Mouse (Mus musculus) embryonic facial prominence, embryonic 12.5 days (tissue): ENCODE results near the gene Fyb2. TPM values are rescaled to one million over a fixed set of nuclear protein-coding genes. Genes with fewer than 3 reads are reported as not detected.
"Not testable (repeated sequence)": the region's sequence is repeated elsewhere in the genome, so short reads cannot be mapped to it uniquely, and the experiment has no call there.

Source experiments
- ATAC-seq: fragments of 200-750 bp; cut with Nextera tagmentation; 2 replicates; pipeline ENCODE4 v1.8.0; 2017; ENCODE audit not compliant: insufficient number of reproducible peaks, insufficient read depth, low FRiP score, low TSS enrichment
- H3K27ac ChIP-seq: fragments of 300-500 bp; sonication (generic); 2 replicates; pipeline ENCODE4 v1.5.1; 2016; ENCODE audit warnings: mild to moderate bottlenecking
- H3K27me3 ChIP-seq: fragments of 300-500 bp; sonication (generic); 2 replicates; pipeline ENCODE4 v1.6.1; 2016; ENCODE audit warnings: mild to moderate bottlenecking, moderate library complexity
- H3K36me3 ChIP-seq: fragments of 300-500 bp; sonication (generic); 2 replicates; pipeline ENCODE4 v1.6.1; 2016; ENCODE audit warnings: mild to moderate bottlenecking
- H3K4me1 ChIP-seq: fragments of 300-500 bp; sonication (generic); 2 replicates; pipeline ENCODE4 v1.6.1; 2016
- H3K4me2 ChIP-seq: fragments of 300-500 bp; sonication (generic); replicated peaks from 2 replicates; pipeline ENCODE4 v1.6.1; 2016; ENCODE audit warnings: mild to moderate bottlenecking, moderate library complexity
- H3K4me3 ChIP-seq: fragments of 300-500 bp; sonication (generic); 2 replicates; pipeline ENCODE4 v1.5.1; 2016; ENCODE audit warnings: mild to moderate bottlenecking
- H3K9ac ChIP-seq: fragments of 300-500 bp; sonication (generic); 2 replicates; pipeline ENCODE4 v1.6.1; 2016; ENCODE audit warnings: mild to moderate bottlenecking, moderate library complexity
- H3K9me3 ChIP-seq: fragments of 300-500 bp; sonication (generic); 2 replicates; pipeline ENCODE4 v1.6.1; 2016; ENCODE audit warnings: mild to moderate bottlenecking, moderate library complexity
- WGBS: fragments of 180-500 bp; shearing (Covaris S2); methylation state at CpG from one replicate; pipeline ENCODE4 v1.1.7; 2016; 5-methylcytosine and 5-hydroxymethylcytosine counted together
- polyA plus RNA-seq: library from polyadenylated mRNA; unstranded; fragments of >200 nt; fragmentation: Nextera tagmentation; extraction: Ambion mirVana; gene quantifications from 2 replicates; pipeline ENCODE4 v1.2.1, GENCODE M21; 2016

Gene Fyb2
- polyA plus RNA-seq, 1 experiment from 2014 or later: 0.24 TPM

DNA sequence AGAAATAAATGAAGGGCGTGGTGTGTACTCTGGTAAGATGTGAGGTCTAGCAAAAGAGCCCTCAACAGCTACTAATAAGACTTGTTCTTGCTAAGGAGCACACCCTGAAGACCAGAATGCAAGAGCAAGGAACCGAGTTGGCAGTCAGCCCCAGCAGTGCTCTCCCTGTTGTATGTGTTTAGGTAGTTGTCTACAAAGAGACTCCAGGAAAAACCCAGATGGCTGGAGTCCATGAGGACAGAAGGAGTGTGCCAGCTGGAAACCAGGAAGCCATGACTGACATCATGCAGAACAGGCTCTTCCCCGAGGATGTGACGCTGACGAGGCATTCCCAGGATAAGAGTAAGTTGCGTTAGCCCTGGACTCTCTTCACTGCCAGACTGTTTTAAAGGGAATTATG, 76.8 kb downstream of the Fyb2 start:
- no peak for ATAC-seq

DNA sequence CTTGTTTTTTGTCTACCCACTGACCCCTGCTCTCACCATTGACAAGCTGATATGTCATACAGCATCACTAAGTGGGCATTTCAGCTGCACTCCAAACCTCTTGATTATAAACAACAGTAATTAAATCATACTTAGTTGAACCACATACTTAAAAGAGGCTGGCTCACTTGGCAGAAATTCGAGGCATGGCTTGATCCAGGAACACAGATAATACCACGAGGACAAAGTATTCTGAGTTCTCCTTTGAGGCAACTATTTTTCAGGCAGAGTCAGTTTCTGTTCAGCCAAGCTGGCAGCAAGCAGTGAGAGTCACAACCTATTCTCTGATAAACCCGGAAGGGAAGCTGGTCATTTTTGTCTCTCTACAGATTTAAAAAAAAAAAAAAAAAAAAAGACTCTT, 77.4 kb downstream of the Fyb2 start:
- 71% methylated on average over 3 of the region's 3 CpGs for WGBS
- no peak overlapping the region for H3K27ac ChIP-seq
- H3K4me3 ChIP-seq: no peak overlapping the region
- no peak overlapping the region for H3K9ac ChIP-seq
- no peak for ATAC-seq
- no peak overlapping the region for H3K4me2 ChIP-seq
- no peaks in the 10 kb centered on the region for H3K36me3 ChIP-seq
- H3K9me3 ChIP-seq: no peaks in the 10 kb centered on the region
- H3K4me1 ChIP-seq: no peaks in the 10 kb centered on the region
- no peaks in the 10 kb centered on the region for H3K27me3 ChIP-seq

More for the DNA sequence above, 76.8 kb downstream of the Fyb2 start:
- H3K9ac ChIP-seq: no peak overlapping the region
- H3K27ac ChIP-seq: no peak overlapping the region
- no peak overlapping the region for H3K4me2 ChIP-seq
- 86% methylated on average over 6 of the region's 6 CpGs for WGBS
- no peaks in the 10 kb centered on the region for H3K4me1 ChIP-seq
- H3K27me3 ChIP-seq: no peaks in the 10 kb centered on the region
- no peak overlapping the region for H3K4me3 ChIP-seq
- H3K36me3 ChIP-seq: no peaks in the 10 kb centered on the region
- no peaks in the 10 kb centered on the region for H3K9me3 ChIP-seq

DNA sequence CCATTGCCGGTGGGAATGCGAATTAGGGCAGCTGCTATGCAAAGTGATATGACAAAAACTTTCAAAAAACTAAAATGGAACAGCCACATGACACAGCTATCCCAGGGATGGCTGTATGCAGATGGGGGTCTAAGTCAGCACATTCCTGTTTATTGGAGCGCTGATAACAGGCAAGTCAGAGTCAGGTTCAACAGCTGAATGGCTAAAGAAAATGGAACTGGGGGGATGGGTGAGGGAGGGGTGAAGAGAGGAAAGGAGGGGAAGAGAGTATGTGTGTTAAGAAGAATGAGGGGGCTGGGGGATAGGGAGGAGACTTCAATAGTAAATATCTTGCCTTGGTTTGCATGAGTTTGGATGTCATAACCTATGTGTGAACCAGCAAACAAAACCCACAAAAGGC, 79.0 kb downstream of the Fyb2 start:
- Histone ChIP-seq H3K9ac (no peak overlapping the region), H3K36me3 (no peaks in the 10 kb centered on the region), H3K9me3 (no peaks in the 10 kb centered on the region), H3K27ac (no peak overlapping the region), H3K27me3 (no peaks in the 10 kb centered on the region), H3K4me2 (no peak overlapping the region), H3K4me1 (no peaks in the 10 kb centered on the region), H3K4me3 (no peak overlapping the region)
- 84% methylated on average over 3 of the region's 3 CpGs for WGBS
- ATAC-seq: no peak

DNA sequence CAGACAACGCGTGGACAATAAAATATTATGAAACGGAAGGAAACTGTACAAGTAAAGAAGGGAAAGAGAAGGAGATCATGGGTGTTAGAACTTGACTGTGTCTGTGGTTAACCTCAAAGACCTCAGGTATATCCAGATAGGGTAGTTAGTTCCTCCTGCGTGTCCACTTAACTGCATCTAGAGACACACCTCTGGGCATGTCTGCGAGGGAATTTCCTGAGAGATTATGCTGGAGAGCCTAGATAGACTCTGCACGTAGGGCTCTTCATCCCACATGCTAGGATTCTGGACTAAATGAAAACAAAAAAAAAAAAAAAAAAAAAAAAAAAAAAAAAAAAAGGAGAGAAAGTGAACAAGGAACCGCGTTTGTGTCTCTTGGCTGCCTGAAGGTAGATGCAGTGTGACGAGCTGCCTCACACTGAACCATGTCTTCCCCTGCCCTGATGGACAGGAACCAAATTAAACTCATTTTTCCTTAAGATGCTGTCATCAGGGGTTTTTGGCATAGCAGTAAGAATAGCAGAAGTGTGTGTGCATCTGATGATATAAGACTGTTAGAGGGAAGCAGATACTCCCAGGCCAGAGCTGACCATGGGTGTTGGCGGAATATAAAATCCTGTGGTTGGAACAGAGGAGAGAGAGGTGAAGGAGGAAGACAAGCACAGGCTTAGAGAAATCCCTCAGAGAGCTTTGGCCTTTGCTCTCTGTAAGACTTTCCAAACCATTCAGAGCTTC, 80.1 kb downstream of the Fyb2 start:
- H3K27me3 ChIP-seq: no peaks in the 10 kb centered on the region
- no peaks in the 10 kb centered on the region for H3K36me3 ChIP-seq
- ATAC-seq: no peak
- H3K9me3 ChIP-seq: no peaks in the 10 kb centered on the region
- no peak overlapping the region for H3K27ac ChIP-seq
- no peaks in the 10 kb centered on the region for H3K4me1 ChIP-seq
- H3K9ac ChIP-seq: no peak overlapping the region
- H3K4me2 ChIP-seq: no peak overlapping the region
- no peak overlapping the region for H3K4me3 ChIP-seq
- WGBS: 82% methylated on average over 10 of the region's 10 CpGs

DNA sequence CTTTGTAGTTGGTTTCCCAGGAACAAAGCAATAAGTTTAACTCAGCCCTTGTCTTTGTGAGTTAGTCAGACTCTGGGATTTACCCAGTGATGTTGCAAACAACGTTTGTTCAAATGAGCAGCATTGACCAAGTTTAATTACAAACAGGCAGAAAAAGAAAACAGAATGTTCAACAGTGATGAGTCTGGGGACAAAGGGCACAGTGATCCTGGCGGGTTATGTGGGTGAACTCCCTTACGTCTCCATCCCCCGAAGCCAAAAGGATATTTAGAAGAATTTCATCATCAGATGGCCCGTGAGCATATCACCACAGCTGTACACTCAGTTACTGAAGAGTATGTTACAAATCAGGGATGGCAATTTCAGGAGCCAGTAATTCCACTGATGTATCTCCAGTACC, 86.4 kb downstream of the Fyb2 start:
- Histone ChIP-seq H3K4me2 (no peak overlapping the region), H3K36me3 (no peaks in the 10 kb centered on the region), H3K9me3 (no peaks in the 10 kb centered on the region), H3K27ac (no peak overlapping the region), H3K4me1 (no peaks in the 10 kb centered on the region), H3K4me3 (no peak overlapping the region), H3K9ac (no peak overlapping the region), H3K27me3 (no peaks in the 10 kb centered on the region)
- ATAC-seq: no peak
- 35% methylated on average over 5 of the region's 5 CpGs for WGBS

DNA sequence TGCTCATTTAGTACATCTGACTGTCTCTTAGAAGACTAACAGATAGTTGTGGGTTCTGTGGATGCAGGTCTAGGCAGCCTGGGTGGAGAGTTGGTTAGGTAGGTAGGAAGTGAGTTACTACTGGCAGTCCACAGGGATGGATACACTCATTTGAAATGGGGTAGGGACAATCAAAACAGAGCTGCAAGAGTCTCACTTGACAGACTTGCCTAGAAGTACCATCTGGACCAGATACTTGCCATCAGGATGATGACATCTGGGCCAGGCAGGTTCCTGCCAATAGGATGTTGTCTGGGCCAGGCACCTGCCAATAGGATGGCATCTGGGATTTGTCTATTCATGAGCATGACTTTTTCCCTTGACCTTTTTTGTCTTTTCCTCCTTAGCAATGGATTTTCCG, 88.5 kb downstream of the Fyb2 start:
- 78% methylated on average over 1 of the region's 1 CpGs for WGBS
- H3K4me3 ChIP-seq: no peak overlapping the region
- no peak overlapping the region for H3K27ac ChIP-seq
- H3K27me3 ChIP-seq: no peaks in the 10 kb centered on the region
- H3K36me3 ChIP-seq: no peaks in the 10 kb centered on the region
- no peak for ATAC-seq
- H3K9ac ChIP-seq: no peak overlapping the region
- H3K9me3 ChIP-seq: no peaks in the 10 kb centered on the region
- no peaks in the 10 kb centered on the region for H3K4me1 ChIP-seq
- H3K4me2 ChIP-seq: no peak overlapping the region

DNA sequence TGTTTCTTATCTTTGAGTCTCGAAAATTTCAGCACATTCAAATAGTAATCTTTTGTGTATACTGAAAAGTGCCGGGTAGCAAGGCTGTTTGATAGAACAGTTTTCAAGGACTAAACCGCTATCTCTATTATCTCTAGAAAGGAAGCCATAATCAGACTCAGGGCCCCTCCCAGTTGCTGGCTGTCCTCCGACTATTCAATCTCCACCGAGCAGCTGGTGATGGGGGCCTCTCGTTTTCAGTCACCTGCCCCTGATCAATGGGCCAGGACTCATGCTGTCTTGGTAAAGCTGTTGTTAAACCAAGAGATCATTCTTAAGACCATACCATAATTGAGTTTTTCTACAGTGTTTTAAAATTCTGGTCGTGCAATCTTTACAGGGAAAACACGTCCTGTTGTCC, 90.9 kb downstream of the Fyb2 start:
- peaks cover 7% of the 10 kb centered on the region; the same call in 1 of the 2 replicates for H3K9me3 ChIP-seq
- H3K4me2 ChIP-seq: no peak overlapping the region
- H3K4me1 ChIP-seq: no peaks in the 10 kb centered on the region
- no peaks in the 10 kb centered on the region for H3K36me3 ChIP-seq
- H3K27ac ChIP-seq: no peak overlapping the region
- H3K9ac ChIP-seq: no peak overlapping the region
- WGBS: 80% methylated on average over 8 of the region's 8 CpGs
- H3K4me3 ChIP-seq: no peak overlapping the region
- H3K27me3 ChIP-seq: no peaks in the 10 kb centered on the region
- no peak for ATAC-seq

DNA sequence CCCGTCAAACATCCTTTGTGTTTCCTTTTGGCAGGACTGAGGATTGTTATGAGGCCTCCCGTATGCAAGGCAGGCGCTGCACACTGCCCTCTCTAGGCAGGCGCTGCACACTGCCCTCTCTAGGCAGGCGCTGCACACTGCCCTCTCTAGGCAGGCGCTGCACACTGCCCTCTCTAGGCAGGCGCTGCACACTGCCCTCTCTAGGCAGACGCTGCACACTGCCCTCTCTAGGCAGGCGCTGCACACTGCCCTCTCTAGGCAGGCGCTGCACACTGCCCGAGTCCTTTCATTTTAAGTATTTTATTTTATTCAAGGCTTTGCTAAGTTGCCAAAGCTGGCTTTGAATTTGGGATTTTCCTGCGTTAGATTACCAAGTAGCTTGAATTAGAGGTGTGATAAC, 91.4 kb downstream of the Fyb2 start:
- H3K4me3 ChIP-seq, H3K27ac ChIP-seq, ATAC-seq, H3K27me3 ChIP-seq, H3K4me2 ChIP-seq, H3K9me3 ChIP-seq, H3K4me1 ChIP-seq, H3K36me3 ChIP-seq, H3K9ac ChIP-seq: not testable (repeated sequence)
- 87% methylated on average over 12 of the region's 12 CpGs for WGBS

DNA sequence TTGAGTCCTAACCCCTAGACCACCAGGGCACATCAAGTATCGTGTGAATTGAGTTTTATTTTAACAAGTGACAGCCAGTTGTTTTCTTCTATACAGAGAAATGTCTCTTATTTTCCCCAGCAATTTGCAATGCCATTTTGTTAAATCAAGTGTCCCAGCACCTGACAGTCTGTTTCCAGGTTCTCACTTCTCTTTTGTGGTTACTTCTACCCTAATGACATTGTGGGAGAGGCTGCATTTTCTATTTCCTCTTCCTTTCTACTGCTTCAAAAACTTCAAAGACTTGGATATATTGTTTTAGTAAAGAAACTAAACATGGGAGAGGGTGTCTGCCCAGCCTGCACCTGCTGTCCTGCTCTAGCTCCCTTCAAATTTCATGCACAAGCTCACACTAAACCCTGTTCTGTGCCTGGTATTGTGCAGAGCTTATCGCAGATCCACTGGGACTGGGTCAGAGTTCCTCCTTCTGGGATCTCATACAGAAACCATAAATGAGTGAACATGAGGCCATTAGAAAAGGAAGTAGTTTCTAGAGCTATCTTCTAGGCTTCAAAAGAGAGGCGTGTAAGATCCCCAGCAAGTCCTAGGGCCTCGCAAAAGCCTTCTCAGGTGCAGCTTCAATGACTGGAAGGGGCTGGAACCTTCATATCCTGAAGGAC, 94.2 kb downstream of the Fyb2 start:
- WGBS: 88% methylated on average over 4 of the region's 4 CpGs
- H3K4me3 ChIP-seq: no peak overlapping the region
- H3K9ac ChIP-seq: no peak overlapping the region
- no peak overlapping the region for H3K27ac ChIP-seq
- ATAC-seq: no peak
- peaks cover 7% of the 10 kb centered on the region; the same call in 1 of the 2 replicates for H3K9me3 ChIP-seq
- H3K4me1 ChIP-seq: no peaks in the 10 kb centered on the region
- H3K27me3 ChIP-seq: no peaks in the 10 kb centered on the region
- H3K36me3 ChIP-seq: no peaks in the 10 kb centered on the region
- H3K4me2 ChIP-seq: no peak overlapping the region

DNA sequence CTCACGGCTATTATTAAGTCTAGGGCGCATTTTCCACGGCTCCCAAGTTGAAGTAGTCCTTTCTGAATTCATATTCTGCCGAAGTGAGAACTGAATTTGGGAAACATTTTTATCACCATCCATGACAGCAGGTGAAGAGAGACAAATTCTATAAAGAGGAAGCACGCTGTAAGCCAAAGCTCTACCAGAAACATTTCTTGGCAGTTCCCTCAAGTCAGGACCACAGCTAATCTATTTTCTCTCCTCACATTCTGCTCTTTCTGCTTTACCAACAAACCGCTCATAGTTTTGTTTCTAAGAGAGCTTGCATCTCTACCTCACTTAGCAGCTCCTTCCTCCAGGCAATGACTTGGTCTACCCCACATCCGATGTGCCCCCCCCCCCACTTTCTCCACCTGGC, 100.5 kb downstream of the Fyb2 start:
- no peaks in the 10 kb centered on the region for H3K27me3 ChIP-seq
- H3K4me2 ChIP-seq: no peak overlapping the region
- H3K4me3 ChIP-seq: no peak overlapping the region
- WGBS: 88% methylated on average over 7 of the region's 7 CpGs
- peaks cover 3% of the 10 kb centered on the region; the same call in 1 of the 2 replicates for H3K9me3 ChIP-seq
- no peak for ATAC-seq
- H3K4me1 ChIP-seq: 0 out of 2 replicates have a peak, but pooled peaks cover 2% of the 10 kb centered on the region
- no peak overlapping the region for H3K27ac ChIP-seq
- no peaks in the 10 kb centered on the region for H3K36me3 ChIP-seq
- no peak overlapping the region for H3K9ac ChIP-seq

DNA sequence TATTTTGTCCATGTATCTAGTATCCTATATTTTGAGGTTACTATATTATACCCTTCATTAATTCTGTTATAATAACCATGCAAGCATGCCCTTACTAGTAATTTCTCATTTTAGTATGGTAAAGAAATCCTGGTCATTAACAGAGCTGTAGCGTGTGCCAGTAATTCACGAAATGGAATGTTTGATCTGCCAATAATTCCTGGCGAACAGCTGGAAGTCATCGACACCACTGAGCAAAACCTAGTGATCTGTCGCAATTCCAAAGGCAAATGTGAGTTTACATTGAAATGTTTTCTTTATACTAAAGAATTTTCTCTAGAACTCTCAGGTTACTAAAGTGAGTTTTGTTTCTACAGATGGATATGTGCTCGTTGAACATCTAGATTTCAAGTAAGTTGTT, 102.2 kb downstream of the Fyb2 start:
- Histone ChIP-seq H3K9ac (no peak overlapping the region), H3K9me3 (no peaks in the 10 kb centered on the region), H3K36me3 (no peaks in the 10 kb centered on the region), H3K27me3 (no peaks in the 10 kb centered on the region), H3K4me3 (no peak overlapping the region), H3K27ac (no peak overlapping the region), H3K4me2 (no peak overlapping the region), H3K4me1 (0 out of 2 replicates have a peak, but pooled peaks cover 2% of the 10 kb centered on the region)
- WGBS: 51% methylated on average over 6 of the region's 6 CpGs
- no peak for ATAC-seq

DNA sequence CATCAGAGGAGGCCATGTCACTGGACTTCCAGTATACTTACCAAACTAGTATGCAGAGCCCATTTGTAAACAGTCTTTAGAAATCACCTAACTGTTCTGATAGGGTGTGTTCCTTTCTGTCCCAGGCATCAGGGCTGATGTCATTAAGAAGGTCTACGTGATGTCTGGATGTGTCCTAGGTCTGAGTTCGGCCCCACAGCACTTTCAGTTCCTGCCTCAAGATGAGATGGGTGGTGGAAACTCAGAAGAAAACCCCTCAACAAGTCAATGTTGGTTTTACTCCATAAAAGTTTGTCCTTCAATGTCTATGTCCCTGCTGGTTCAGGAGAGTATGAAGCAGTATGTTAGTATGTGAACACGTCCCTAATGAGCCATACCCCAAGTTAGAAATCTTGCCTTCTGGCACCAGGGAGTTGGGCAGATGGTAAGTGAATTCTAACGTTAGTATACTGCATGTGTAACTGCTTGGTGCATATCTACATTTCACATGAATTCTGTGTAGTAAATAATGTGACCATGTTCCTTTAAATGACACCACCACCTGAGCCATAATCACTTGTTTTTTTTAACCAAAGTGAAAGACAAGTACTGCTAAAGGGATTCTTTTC, 102.9 kb downstream of the Fyb2 start:
- H3K9me3 ChIP-seq: no peaks in the 10 kb centered on the region
- H3K27ac ChIP-seq: no peak overlapping the region
- H3K9ac ChIP-seq: no peak overlapping the region
- H3K4me1 ChIP-seq: 0 out of 2 replicates have a peak, but pooled peaks cover 2% of the 10 kb centered on the region
- no peaks in the 10 kb centered on the region for H3K27me3 ChIP-seq
- no peak for ATAC-seq
- 77% methylated on average over 4 of the region's 4 CpGs for WGBS
- H3K4me2 ChIP-seq: no peak overlapping the region
- no peaks in the 10 kb centered on the region for H3K36me3 ChIP-seq
- no peak overlapping the region for H3K4me3 ChIP-seq
